Mouse (Mus musculus) embryonic facial prominence, embryonic 13.5 days (tissue): ENCODE measurements around the gene Traf6. TPM values are rescaled to one million over a fixed set of nuclear protein-coding genes. Genes with fewer than 3 reads are reported as not detected.

ENCODE experiments used
- ATAC-seq: fragments of 200-750 bp; cut with Nextera tagmentation; 2 replicates; pipeline ENCODE4 v1.8.0; 2017; ENCODE audit warnings: low read depth; ENCODE audit not compliant: insufficient number of reproducible peaks, insufficient read depth, low FRiP score, low TSS enrichment
- H3K27ac ChIP-seq: fragments of 300-500 bp; sonication (generic); 2 replicates; pipeline ENCODE4 v1.5.1; 2015; ENCODE audit warnings: moderate library complexity, mild to moderate bottlenecking, inconsistent platforms
- H3K27me3 ChIP-seq: fragments of 300-500 bp; sonication (generic); 2 replicates; pipeline ENCODE4 v1.6.1; 2015; ENCODE audit warnings: mild to moderate bottlenecking, inconsistent platforms
- H3K36me3 ChIP-seq: fragments of 300-500 bp; sonication (generic); 2 replicates; pipeline ENCODE4 v1.6.1; 2015; ENCODE audit warnings: mild to moderate bottlenecking, inconsistent platforms
- H3K4me1 ChIP-seq: fragments of 300-500 bp; sonication (generic); 2 replicates; pipeline ENCODE4 v1.6.1; 2015; ENCODE audit warnings: inconsistent platforms
- H3K4me2 ChIP-seq: fragments of 300-500 bp; sonication (generic); 2 replicates; pipeline ENCODE4 v1.6.1; 2015; ENCODE audit warnings: moderate library complexity, mild to moderate bottlenecking, inconsistent platforms
- H3K4me3 ChIP-seq: fragments of 300-500 bp; sonication (generic); 2 replicates; pipeline ENCODE4 v1.5.1; 2015; ENCODE audit warnings: mild to moderate bottlenecking, inconsistent platforms
- H3K9ac ChIP-seq: fragments of 300-500 bp; sonication (generic); 2 replicates; pipeline ENCODE4 v1.6.1; 2015; ENCODE audit warnings: mild to moderate bottlenecking, inconsistent platforms
- H3K9me3 ChIP-seq: fragments of 300-500 bp; sonication (generic); 2 replicates; pipeline ENCODE4 v1.6.1; 2016; ENCODE audit warnings: inconsistent platforms
- WGBS: fragments of 180-500 bp; shearing (Covaris S2); methylation state at CpG from one replicate; pipeline ENCODE4 v1.1.7; 2015; ENCODE audit warnings: mixed read lengths; 5-methylcytosine and 5-hydroxymethylcytosine counted together
- polyA plus RNA-seq: library from polyadenylated mRNA; unstranded; fragments of >200 nt; fragmentation: Nextera tagmentation; extraction: Ambion mirVana; gene quantifications from 2 replicates; pipeline ENCODE4 v1.2.1, GENCODE M21; 2015

The Traf6 gene
- 8.8 and 10.2 TPM in 2 replicates for polyA plus RNA-seq

GRCm38 (mm10) chr2:101678236-101679021 lies at the start of gene Traf6:
Traf6 (plus strand) TSS chr2:101678429.
- H3K4me2 ChIP-seq: peak within 1 kb of the TSS; percentile 67
- H3K27ac ChIP-seq: peak within 1 kb of the TSS; percentile 55
- peaks cover 5% of the 10 kb centered on the region for H3K4me1 ChIP-seq
- peak within 1 kb of the TSS; percentile 98 for H3K4me3 ChIP-seq
- ATAC-seq: peak; percentile 87
- peak within 1 kb of the TSS; percentile 95 for H3K9ac ChIP-seq
- under 1% methylated on average over 68 of the region's 68 CpGs for WGBS
- H3K9me3 ChIP-seq: no peaks in the 10 kb centered on the region
- H3K27me3 ChIP-seq: peaks cover 6% of the 10 kb centered on the region
- no peaks in the 10 kb centered on the region for H3K36me3 ChIP-seq

- H3K4me3 ChIP-seq: no peak overlapping the region
- no peak for ATAC-seq
- no peaks in the 10 kb centered on the region for H3K27me3 ChIP-seq
- H3K4me1 ChIP-seq: 0 out of 2 replicates have a peak, but pooled peaks cover 6% of the 10 kb centered on the region
- no peak overlapping the region for H3K9ac ChIP-seq
- no peaks in the 10 kb centered on the region for H3K9me3 ChIP-seq
- H3K4me2 ChIP-seq: no peak overlapping the region
- WGBS: 55% methylated on average over 7 of the region's 7 CpGs
- H3K36me3 ChIP-seq: no peaks in the 10 kb centered on the region
- H3K27ac ChIP-seq: no peak overlapping the region
These were observed 39.0 kb upstream of the Traf6 start for GRCm38 (mm10) chr2:101638979-101639839.

DNA sequence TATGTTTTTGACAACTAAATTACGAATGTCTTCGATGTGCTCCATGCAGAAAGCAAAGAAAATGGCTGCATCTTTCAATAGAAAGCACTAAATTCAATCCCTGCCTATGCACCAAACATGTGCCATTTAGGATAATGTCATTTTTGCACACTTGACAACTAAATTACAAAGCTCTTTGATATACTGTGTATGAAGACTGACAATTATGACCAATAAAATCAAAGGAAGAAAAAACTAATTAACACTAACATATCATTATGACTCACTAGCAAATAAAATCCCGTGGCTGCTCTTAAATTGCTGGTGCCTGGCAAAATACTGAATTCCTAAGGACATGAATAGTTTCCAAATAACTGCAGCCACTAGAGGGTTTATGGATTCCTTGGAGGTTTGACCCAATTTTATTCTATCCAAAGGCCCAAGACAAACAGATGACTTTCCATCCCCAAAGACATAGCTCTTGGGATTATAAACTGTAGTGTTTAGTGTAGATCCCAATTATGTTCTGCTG lies 38.3 kb upstream of the Traf6 start:
- ATAC-seq: no peak
- Histone ChIP-seq H3K4me3 (no peak overlapping the region), H3K9ac (no peak overlapping the region), H3K27me3 (no peaks in the 10 kb centered on the region), H3K4me2 (no peak overlapping the region), H3K9me3 (no peaks in the 10 kb centered on the region), H3K27ac (no peak overlapping the region), H3K4me1 (0 out of 2 replicates have a peak, but pooled peaks cover 6% of the 10 kb centered on the region), H3K36me3 (no peaks in the 10 kb centered on the region)
- WGBS: 60% methylated on average over 3 of the region's 3 CpGs

DNA sequence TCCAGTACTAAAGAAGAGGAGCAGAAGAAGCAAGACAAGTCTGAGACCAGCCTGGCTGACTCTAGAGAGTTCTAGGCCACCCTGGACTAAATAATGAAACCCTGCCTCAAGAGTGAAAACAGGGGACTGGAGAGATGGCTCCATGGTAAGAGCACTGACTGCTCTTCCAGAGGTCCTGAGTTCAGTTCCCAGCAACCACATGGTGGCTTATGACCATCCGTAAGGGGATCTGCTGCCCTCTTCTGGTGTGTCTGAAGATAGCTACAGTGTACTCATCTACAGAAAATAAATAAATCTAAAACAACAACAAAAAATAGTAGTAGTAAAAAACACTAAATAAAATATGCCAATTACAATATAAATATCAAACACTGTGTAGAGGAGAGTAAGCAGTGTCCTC lies 32.4 kb upstream of the Traf6 start:
- Histone ChIP-seq H3K27ac (no peak overlapping the region), H3K27me3 (no peaks in the 10 kb centered on the region), H3K36me3 (no peaks in the 10 kb centered on the region), H3K4me2 (no peak overlapping the region), H3K4me3 (no peak overlapping the region), H3K4me1 (peaks cover 18% of the 10 kb centered on the region), H3K9ac (no peak overlapping the region), H3K9me3 (no peaks in the 10 kb centered on the region)
- ATAC-seq: no peak
- 95% methylated on average over 1 of the region's 1 CpGs for WGBS

DNA sequence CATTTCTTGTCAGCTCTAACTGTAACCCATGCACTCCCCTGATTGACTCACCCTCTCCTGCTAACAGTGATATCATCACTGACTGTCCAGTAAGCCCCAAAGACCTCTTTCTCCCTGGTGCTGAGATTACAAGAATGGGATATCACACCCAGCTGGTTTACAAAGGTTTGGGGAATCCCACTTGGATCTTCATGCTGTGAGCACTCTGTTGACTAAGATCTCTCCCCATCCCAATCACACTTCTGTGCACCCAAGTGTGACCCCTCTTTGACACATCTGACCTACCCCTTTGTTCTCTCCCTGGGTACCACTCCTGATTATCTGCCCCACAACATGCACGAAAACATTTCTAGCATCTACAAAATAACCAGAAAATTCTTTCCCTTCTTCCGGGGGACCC lies 29.9 kb upstream of the Traf6 start:
- Histone ChIP-seq H3K36me3 (no peaks in the 10 kb centered on the region), H3K4me3 (no peak overlapping the region), H3K27me3 (no peaks in the 10 kb centered on the region; the same call in 1 of the 2 replicates), H3K4me1 (peaks cover 24% of the 10 kb centered on the region), H3K9ac (no peak overlapping the region), H3K4me2 (peak overlapping the region; percentile 41; the same call in 1 of the 2 replicates), H3K9me3 (no peaks in the 10 kb centered on the region), H3K27ac (no peak overlapping the region)
- ATAC-seq: no peak
- WGBS: 51% methylated on average over 2 of the region's 2 CpGs

- Histone ChIP-seq H3K27ac (peak within 1 kb of the TSS; percentile 69; the same call in 1 of the 2 replicates), H3K4me1 (peaks cover 24% of the 10 kb centered on the region), H3K27me3 (no peaks in the 10 kb centered on the region; the same call in 1 of the 2 replicates), H3K4me2 (peak within 1 kb of the TSS; percentile 41), H3K9me3 (no peaks in the 10 kb centered on the region), H3K9ac (0 out of 2 replicates have a peak within 1 kb of the TSS, but pooled peaks have one; percentile 46), H3K36me3 (no peaks in the 10 kb centered on the region), H3K4me3 (no peak within 1 kb of the TSS; the same call in 1 of the 2 replicates)
- ATAC-seq: peak; percentile 48; the same call in 1 of the 2 replicates
- 17% methylated on average over 8 of the region's 8 CpGs for WGBS
These were observed 29.0 kb upstream of the Traf6 start, which contains the start of the genes Rag1 and B230118H07Rik for GRCm38 (mm10) chr2:101649114-101649671. Rag1 (minus strand) TSS chr2:101649501. B230118H07Rik (minus strand) TSS chr2:101649532.

DNA sequence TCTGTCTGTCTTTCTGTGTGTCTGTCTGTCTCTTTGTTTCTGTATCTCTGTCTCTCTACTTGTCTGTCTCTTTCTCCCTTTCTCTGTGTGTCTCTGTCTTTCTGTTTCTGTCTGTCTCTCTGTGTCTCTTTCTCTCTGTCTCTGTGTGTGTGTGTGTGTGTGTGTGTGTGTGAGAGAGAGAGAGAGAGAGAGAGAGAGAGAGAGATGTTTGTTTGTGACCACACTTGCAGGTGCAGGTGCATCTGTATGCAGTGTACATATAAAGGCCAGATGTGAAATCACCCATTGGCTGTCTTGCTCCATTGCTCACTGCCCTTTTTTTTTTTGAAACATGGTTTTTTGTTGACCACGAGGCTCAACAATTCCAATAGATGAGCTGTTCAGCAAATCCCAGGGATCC lies 27.8 kb upstream of the Traf6 start:
- no peaks in the 10 kb centered on the region for H3K9me3 ChIP-seq
- H3K4me3 ChIP-seq: no peak overlapping the region
- no peaks in the 10 kb centered on the region for H3K36me3 ChIP-seq
- H3K27ac ChIP-seq: no peak overlapping the region
- no peak overlapping the region for H3K4me2 ChIP-seq
- no peak for ATAC-seq
- no peak overlapping the region for H3K9ac ChIP-seq
- peaks cover 5% of the 10 kb centered on the region; the same call in 1 of the 2 replicates for H3K27me3 ChIP-seq
- 68% methylated on average over 1 of the region's 1 CpGs for WGBS
- peaks cover 24% of the 10 kb centered on the region for H3K4me1 ChIP-seq

- Histone ChIP-seq H3K27ac (no peak overlapping the region), H3K4me1 (peaks cover 24% of the 10 kb centered on the region), H3K9ac (peak overlapping the region; percentile 52; the same call in 1 of the 2 replicates), H3K36me3 (no peaks in the 10 kb centered on the region), H3K4me3 (peak overlapping the region; percentile 26), H3K9me3 (no peaks in the 10 kb centered on the region), H3K4me2 (peak overlapping the region; percentile 61), H3K27me3 (peaks cover 11% of the 10 kb centered on the region; the same call in 1 of the 2 replicates)
- WGBS: 39% methylated on average over 14 of the region's 14 CpGs
- peak; percentile 18; the same call in 1 of the 2 replicates for ATAC-seq
These were observed 25.9 kb upstream of the Traf6 start for GRCm38 (mm10) chr2:101652204-101652920.

GRCm38 (mm10) chr2:101652921-101653597 lies 25.2 kb upstream of the Traf6 start:
- Histone ChIP-seq H3K27me3 (peaks cover 14% of the 10 kb centered on the region; the same call in 1 of the 2 replicates), H3K27ac (no peak overlapping the region), H3K4me2 (peak overlapping the region; percentile 61), H3K4me1 (peaks cover 23% of the 10 kb centered on the region), H3K4me3 (peak overlapping the region; percentile 26), H3K36me3 (no peaks in the 10 kb centered on the region), H3K9me3 (no peaks in the 10 kb centered on the region), H3K9ac (peak overlapping the region; percentile 52; the same call in 1 of the 2 replicates)
- ATAC-seq: 0 out of 2 replicates have a peak, but pooled peaks have one; percentile 18
- WGBS: 17% methylated on average over 14 of the region's 14 CpGs

GRCm38 (mm10) chr2:101660536-101660935 lies 17.7 kb upstream of the Traf6 start:
- ATAC-seq: no peak
- Histone ChIP-seq H3K4me1 (no peaks in the 10 kb centered on the region), H3K9me3 (no peaks in the 10 kb centered on the region), H3K4me2 (no peak overlapping the region), H3K4me3 (no peak overlapping the region), H3K27me3 (peaks cover 11% of the 10 kb centered on the region), H3K9ac (no peak overlapping the region), H3K36me3 (no peaks in the 10 kb centered on the region), H3K27ac (no peak overlapping the region)
- 64% methylated on average over 2 of the region's 2 CpGs for WGBS
